Mouse (Mus musculus) erythroblast, adult 5-6 weeks (primary cell): Measurements from ENCODE around the gene Dusp22. TPM values are rescaled to one million over a fixed set of nuclear protein-coding genes. Genes with fewer than 3 reads are reported as not detected.

ENCODE experiments used
- total RNA-seq, 2 experiments: library from RNA; stranded (forward) in 1 of 2; stranded (reverse) in 1 of 2; fragments of 150-400 nt in 1 of 2; fragments of 200-764, 138-1000 nt in 1 of 2; gene quantifications; 2 replicates each; pipeline versions ENCODE4 v1.2.3 to v1.2.4; 2015 to 2017; ENCODE audit warnings: low replicate concordance in 2 of 2

Dusp22 gene
- total RNA-seq, 2 experiments from 2014 or later: 4.5 to 10.0 TPM

Other genes with a start within 250 kb of the Dusp22 start
- 54.1 and 56.7 TPM in 2 replicates for gene Uqcrfs1, start 114.6 kb upstream of the Dusp22 start, total RNA-seq (2015; ENCODE audit: low replicate concordance)
- gene Uqcrfs1, start 114.6 kb upstream of the Dusp22 start, total RNA-seq (2017; ENCODE audit: low replicate concordance): 30.5 and 49.2 TPM in 2 replicates
- gene Irf4, start 89.2 kb downstream of the Dusp22 start, total RNA-seq (2015; ENCODE audit: low replicate concordance): 0.42 TPM in 1 of 2 replicates, not detected in the other
- 1.1 TPM in 2 replicates for gene Irf4, start 89.2 kb downstream of the Dusp22 start, total RNA-seq (2017; ENCODE audit: low replicate concordance)